Mouse (Mus musculus): ENCODE measurements around the gene Ina. TPM values are rescaled to one million over a fixed set of nuclear protein-coding genes. Genes with fewer than 3 reads are reported as not detected.
"Not testable (repeated sequence)": the region's sequence is repeated elsewhere in the genome, so short reads cannot be mapped to it uniquely, and the experiment has no call there.

Gene Ina
- polyA plus RNA-seq, 1 experiment = not detected

DNA sequence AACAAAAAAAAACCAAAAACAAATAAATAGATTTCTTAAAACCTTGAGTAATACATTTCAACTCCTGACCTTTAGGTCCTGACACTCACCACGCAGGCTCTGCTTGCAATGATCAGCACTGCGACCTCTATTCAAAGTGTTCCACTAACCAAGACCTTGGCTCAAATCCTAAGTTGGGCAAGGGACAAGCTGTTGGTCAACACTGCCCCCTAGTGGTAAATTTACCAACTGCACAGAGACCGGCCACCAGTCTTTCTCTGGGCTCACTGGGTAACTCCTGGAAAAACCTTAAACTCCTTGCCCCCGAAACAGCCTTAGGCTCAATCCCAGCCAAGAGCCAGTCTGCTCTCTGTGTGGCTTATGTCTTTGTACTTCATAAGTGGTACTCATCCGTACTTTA is 23.4 kb upstream of the Ina start:
- H3K36me3 ChIP-seq (ENCODE audit: control insufficient read depth) = no peaks in the 10 kb centered on the region; the same call in 1 of the 2 replicates
- TF ChIP-seq TAL1 (IDR thresholded peaks at IDR 0.05; ENCODE audit: low read length) (no peak), GATA1 (IDR thresholded peaks at IDR 0.05; ENCODE audit: low read length) (no peak)
- H3K27me3 ChIP-seq (ENCODE audit: control insufficient read depth) = no peaks in the 10 kb centered on the region
- no peak overlapping the region for H3K4me3 ChIP-seq (replicated peaks)
- H3K4me1 ChIP-seq (ENCODE audit: control insufficient read depth) = peaks cover 43% of the 10 kb centered on the region
- no peaks in the 10 kb centered on the region for H3K9me3 ChIP-seq (ENCODE audit: control insufficient read depth, low read length)

DNA sequence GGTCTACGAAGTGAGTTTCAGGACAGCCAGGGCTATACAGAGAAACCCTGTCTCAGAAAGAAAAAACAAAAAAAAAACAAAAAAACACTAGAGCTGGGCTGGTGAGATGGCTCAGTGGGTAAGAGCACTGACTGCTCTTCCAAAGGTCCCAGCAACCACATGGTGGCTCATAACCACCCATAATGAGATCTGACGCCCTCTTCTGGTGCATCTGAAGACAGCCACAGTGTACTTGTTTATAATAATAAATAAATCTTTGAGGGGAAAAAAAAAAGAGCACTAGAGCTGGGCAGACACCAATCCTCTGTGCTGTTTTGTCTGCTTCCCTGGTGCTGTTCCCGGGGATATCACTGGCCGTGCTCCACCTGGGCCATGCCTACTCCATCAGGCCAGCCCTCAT is 22.2 kb upstream of the Ina start:
- not testable (repeated sequence) for H3K4me3 ChIP-seq (replicated peaks); H3K36me3 ChIP-seq (ENCODE audit: control insufficient read depth); H3K9me3 ChIP-seq (ENCODE audit: control insufficient read depth, low read length); H3K27me3 ChIP-seq (ENCODE audit: control insufficient read depth)
- peaks cover 39% of the 10 kb centered on the region for H3K4me1 ChIP-seq (ENCODE audit: control insufficient read depth)

DNA sequence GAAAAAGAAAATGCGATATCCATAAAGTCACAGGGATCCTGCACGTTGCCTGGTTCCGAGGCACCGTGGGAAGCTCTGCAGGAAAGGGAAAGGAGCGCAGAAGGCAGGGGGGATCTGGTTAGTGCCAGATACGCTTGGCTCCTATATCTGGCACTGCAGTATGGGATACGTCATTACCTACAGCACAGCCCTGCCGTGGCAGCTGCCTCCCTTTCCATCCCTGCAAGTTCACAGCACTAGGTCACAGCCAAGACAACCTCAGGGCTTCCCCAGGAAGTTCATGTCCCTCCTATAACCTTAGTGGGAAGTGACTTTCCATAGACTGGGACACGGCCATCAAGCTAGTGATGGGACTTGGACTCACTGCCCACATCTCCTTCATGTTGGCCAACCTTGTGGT is 18.4 kb upstream of the Ina start:
- no peaks in the 10 kb centered on the region for H3K9me3 ChIP-seq (ENCODE audit: control insufficient read depth, low read length)
- TF ChIP-seq GATA1 (IDR thresholded peaks at IDR 0.05; ENCODE audit: low read length) = no peak
- no peak for TF ChIP-seq TAL1 (IDR thresholded peaks at IDR 0.05; ENCODE audit: low read length)
- no peaks in the 10 kb centered on the region for H3K36me3 ChIP-seq (ENCODE audit: control insufficient read depth)
- H3K4me3 ChIP-seq (replicated peaks) = no peak overlapping the region
- H3K4me1 ChIP-seq (ENCODE audit: control insufficient read depth) = peaks cover 22% of the 10 kb centered on the region
- H3K27me3 ChIP-seq (ENCODE audit: control insufficient read depth) = no peaks in the 10 kb centered on the region

DNA sequence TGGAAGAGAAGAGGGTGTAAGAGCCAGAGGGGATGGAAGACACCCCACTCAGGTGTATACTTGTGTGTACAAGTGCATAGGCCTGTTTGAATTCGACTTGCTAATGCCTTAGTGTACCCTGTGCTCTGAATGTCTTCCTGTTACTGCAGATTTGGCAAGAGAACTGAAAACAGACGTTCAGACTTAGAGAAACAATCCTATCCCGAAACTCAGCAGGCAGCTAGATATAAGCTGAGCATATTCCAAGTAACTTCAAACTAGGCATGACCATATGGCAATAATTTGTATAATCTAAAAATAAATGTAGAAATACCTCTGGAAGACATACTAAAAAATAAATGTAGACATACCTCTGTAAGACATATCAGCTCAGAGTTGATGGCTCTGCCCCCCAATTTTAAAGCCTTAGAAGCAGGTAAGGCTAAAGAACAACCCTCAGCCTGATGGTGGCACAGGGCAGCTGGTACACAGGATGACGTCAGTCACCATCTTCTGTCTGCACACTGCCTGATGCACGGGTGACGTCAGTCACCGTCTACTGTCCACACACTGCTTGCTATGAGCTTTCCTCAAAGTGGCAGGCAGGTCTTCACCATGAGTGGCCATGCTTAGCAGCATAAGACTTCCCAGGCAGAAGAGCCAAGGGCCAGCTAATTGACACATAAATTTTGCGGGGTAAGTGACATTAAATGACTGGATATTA is 16.2 kb upstream of the Ina start:
- Histone ChIP-seq H3K9me3 (ENCODE audit: control insufficient read depth, low read length) (no peaks in the 10 kb centered on the region), H3K4me1 (ENCODE audit: control insufficient read depth) (peaks cover 20% of the 10 kb centered on the region), H3K27me3 (ENCODE audit: control insufficient read depth) (no peaks in the 10 kb centered on the region), H3K4me3 (replicated peaks) (no peak overlapping the region), H3K36me3 (ENCODE audit: control insufficient read depth) (no peaks in the 10 kb centered on the region)
- TF ChIP-seq GATA1 (IDR thresholded peaks at IDR 0.05; ENCODE audit: low read length) = no peak
- no peak for TF ChIP-seq TAL1 (IDR thresholded peaks at IDR 0.05; ENCODE audit: low read length)

DNA sequence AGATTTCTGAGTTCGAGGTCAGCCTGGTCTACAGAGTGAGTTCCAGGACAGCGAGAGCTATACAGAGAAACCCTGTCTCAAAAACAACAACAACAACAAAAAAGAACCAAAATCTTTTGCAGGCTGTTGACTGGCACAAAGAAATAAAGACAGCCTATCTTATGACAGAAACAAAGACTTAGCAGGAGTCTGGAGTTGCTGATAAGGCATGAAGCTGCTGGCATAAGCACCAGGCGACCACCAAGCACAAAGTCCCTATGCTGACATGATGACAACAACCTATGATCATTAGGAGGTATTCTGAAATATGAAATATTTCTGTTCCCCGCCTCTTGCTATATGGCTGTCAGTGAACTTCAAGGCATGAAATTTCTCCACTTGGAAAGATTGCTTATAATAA is 15.5 kb upstream of the Ina start:
- Histone ChIP-seq H3K27me3 (ENCODE audit: control insufficient read depth) (no peaks in the 10 kb centered on the region), H3K9me3 (ENCODE audit: control insufficient read depth, low read length) (no peaks in the 10 kb centered on the region), H3K4me1 (ENCODE audit: control insufficient read depth) (peaks cover 20% of the 10 kb centered on the region), H3K4me3 (replicated peaks) (no peak overlapping the region), H3K36me3 (ENCODE audit: control insufficient read depth) (no peaks in the 10 kb centered on the region)
- TF ChIP-seq GATA1 (IDR thresholded peaks at IDR 0.05; ENCODE audit: low read length) (no peak), TAL1 (IDR thresholded peaks at IDR 0.05; ENCODE audit: low read length) (no peak)

DNA sequence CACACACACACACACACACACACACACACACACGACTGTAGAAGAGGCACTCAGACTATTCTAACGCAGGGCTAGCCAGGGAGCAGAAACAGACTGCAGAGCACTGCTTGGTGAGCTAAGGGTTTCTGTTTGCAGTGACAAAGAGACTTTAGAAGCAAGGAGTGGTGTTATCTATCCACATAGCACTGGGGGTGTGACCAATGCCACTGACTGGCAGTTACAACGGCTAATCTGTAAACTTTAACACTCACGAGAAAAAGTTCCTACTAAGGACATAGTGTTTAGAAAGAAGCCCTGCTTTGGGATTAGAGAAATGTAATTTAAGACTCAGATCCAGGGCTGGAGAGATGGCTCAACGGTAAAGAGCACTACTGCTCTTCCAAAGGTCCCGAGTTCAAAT is 14.7 kb upstream of the Ina start:
- Histone ChIP-seq H3K9me3 (ENCODE audit: control insufficient read depth, low read length) (no peaks in the 10 kb centered on the region), H3K4me3 (replicated peaks) (peak overlapping the region; percentile 36), H3K36me3 (ENCODE audit: control insufficient read depth) (no peaks in the 10 kb centered on the region), H3K4me1 (ENCODE audit: control insufficient read depth) (peaks cover 20% of the 10 kb centered on the region), H3K27me3 (ENCODE audit: control insufficient read depth) (peaks cover 2% of the 10 kb centered on the region; the same call in 1 of the 2 replicates)
- no peak for TF ChIP-seq TAL1 (IDR thresholded peaks at IDR 0.05; ENCODE audit: low read length)
- TF ChIP-seq GATA1 (IDR thresholded peaks at IDR 0.05; ENCODE audit: low read length) = 0 out of 2 replicates have a peak, but pooled peaks have one; percentile 20

DNA sequence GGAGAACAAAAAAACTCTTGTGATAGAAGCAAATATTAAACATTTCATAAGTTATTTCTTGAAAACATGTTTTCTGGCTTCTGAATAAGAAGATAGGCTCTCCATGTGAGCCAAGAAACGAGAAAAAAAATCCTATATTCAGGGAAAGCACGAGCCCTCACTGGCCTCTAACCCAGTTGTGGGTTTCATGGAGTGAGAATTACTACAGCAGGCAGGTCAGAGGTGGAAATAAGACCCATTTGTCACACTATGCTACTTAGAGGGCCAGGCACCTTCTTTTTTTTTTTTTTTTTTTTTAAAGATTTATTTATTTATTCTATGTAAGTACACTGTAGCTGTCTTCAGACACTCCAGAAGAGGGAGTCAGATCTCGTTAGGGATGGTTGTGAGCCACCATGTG is 14.1 kb upstream of the Ina start:
- H3K9me3 ChIP-seq (ENCODE audit: control insufficient read depth, low read length); H3K27me3 ChIP-seq (ENCODE audit: control insufficient read depth); H3K36me3 ChIP-seq (ENCODE audit: control insufficient read depth); H3K4me3 ChIP-seq (replicated peaks): not testable (repeated sequence)
- peaks cover 20% of the 10 kb centered on the region for H3K4me1 ChIP-seq (ENCODE audit: control insufficient read depth)

DNA sequence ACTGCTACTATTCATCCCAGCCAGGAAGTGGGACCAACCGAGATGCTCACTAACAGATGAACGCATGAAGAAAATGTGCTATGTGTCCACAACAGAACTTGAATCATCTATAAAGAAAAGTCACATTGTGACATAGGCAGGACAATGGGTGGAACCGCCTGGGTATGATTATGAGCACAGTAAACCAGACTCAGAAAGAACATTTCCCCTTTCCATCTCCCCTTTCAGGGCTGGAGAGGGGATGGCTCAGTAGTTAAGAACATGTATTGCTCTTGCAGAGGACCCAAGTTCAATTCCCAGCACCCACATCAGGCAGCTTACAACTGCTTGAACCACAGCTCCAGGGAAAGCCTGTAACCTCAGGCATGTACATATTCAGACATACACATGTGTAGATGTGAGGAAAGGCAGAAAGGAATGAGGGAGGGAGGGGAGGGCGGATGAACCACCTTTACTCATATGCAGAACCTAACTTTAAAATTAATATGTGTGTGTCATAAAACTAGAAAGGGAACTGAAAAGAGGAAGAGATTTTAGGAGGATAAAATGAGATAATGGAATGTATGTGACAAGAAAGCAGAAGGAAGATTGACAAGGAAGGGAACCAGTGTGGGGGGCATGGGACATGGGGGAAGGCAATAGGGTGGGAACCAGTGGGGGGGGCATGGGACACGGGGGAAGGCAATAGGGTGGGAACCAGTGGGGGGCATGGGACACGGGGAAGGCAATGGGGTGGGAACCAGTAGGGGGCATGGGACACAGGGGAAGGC is 10.6 kb upstream of the Ina start:
- TF ChIP-seq TAL1 (IDR thresholded peaks at IDR 0.05; ENCODE audit: low read length) = no peak
- TF ChIP-seq GATA1 (IDR thresholded peaks at IDR 0.05; ENCODE audit: low read length) = no peak
- Histone ChIP-seq H3K9me3 (ENCODE audit: control insufficient read depth, low read length) (no peaks in the 10 kb centered on the region; the same call in 1 of the 2 replicates), H3K36me3 (ENCODE audit: control insufficient read depth) (no peaks in the 10 kb centered on the region), H3K4me3 (replicated peaks) (no peak overlapping the region), H3K4me1 (ENCODE audit: control insufficient read depth) (peaks cover 10% of the 10 kb centered on the region), H3K27me3 (ENCODE audit: control insufficient read depth) (peaks cover 8% of the 10 kb centered on the region)

DNA sequence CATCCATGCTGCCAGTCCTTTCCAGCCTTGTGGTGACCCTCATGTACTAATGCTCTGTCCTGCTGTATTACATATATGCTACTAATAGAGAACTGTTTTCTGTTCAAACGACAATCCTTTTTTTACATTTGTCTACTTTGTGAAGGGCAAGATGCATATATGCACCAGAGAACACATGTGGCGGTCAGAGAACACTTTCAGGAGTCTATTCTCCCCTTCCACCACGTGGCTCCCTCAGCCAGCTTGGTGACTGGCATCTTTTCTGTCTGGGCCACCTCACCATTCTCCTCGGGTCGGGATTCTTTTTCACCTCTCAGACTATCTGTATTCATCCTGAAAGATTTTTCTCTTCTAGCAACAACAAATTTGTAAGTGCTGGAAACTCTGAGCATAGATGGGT is 8.6 kb upstream of the Ina start:
- TF ChIP-seq GATA1 (IDR thresholded peaks at IDR 0.05; ENCODE audit: low read length) (no peak), TAL1 (IDR thresholded peaks at IDR 0.05; ENCODE audit: low read length) (no peak)
- Histone ChIP-seq H3K4me1 (ENCODE audit: control insufficient read depth) (no peaks in the 10 kb centered on the region; the same call in 1 of the 2 replicates), H3K9me3 (ENCODE audit: control insufficient read depth, low read length) (no peaks in the 10 kb centered on the region; the same call in 1 of the 2 replicates), H3K4me3 (replicated peaks) (no peak overlapping the region), H3K27me3 (ENCODE audit: control insufficient read depth) (peaks cover 18% of the 10 kb centered on the region), H3K36me3 (ENCODE audit: control insufficient read depth) (no peaks in the 10 kb centered on the region)
